Mouse (Mus musculus): ENCODE data around the gene Hist1h2ae. TPM values are rescaled to one million over a fixed set of nuclear protein-coding genes. Genes with fewer than 3 reads are reported as not detected.
A peak's percentile ranks its signal among the peaks of the same experiment; 100 is the strongest.
"Not testable (repeated sequence)": the region's sequence is repeated elsewhere in the genome, so short reads cannot be mapped to it uniquely, and the experiment has no call there.

Hist1h2ae gene
- polyA plus RNA-seq, 1 experiment from 2014 or later = 11.7 TPM

GRCm38 (mm10) chr13:23585442-23586098 is 14.6 kb upstream of the Hist1h2ae start:
- H3K27me3 ChIP-seq (ENCODE audit: control insufficient read depth, insufficient read depth, low read length) = not testable (repeated sequence)
- WGBS = 0% methylated on average over 19 of the region's 36 CpGs
- peak; percentile 89 for ATAC-seq (ENCODE audit: low read depth)

GRCm38 (mm10) chr13:23585029-23585441 is 14.0 kb upstream of the Hist1h2ae start:
- H3K4me3 ChIP-seq (ENCODE audit: low read depth, low read length) = peak overlapping the region; percentile 46
- peaks cover 23% of the 10 kb centered on the region for H3K4me1 ChIP-seq (ENCODE audit: control insufficient read depth, insufficient read depth, low read length)
- H3K27ac ChIP-seq (ENCODE audit: low read depth, low read length) = peak overlapping the region; percentile 92
- no peaks in the 10 kb centered on the region for H3K36me3 ChIP-seq (ENCODE audit: control insufficient read depth, insufficient read depth, low read length)
- H3K9me3 ChIP-seq (ENCODE audit: control insufficient read depth, low read length) = no peaks in the 10 kb centered on the region
- H3K4me2 ChIP-seq (ENCODE audit: low read depth, low read length) = peak overlapping the region; percentile 92
- H3K27me3 ChIP-seq (ENCODE audit: control insufficient read depth, insufficient read depth, low read length) = no peaks in the 10 kb centered on the region
- no peak for ATAC-seq (ENCODE audit: low read depth)
- WGBS = under 1% methylated on average over 21 of the region's 21 CpGs
- H3K9ac ChIP-seq (replicated peaks; ENCODE audit: low read depth, low read length) = peak overlapping the region; percentile 72

More at GRCm38 (mm10) chr13:23585442-23586098, 14.6 kb upstream of the Hist1h2ae start:
- Histone ChIP-seq H3K4me3 (ENCODE audit: low read depth, low read length) (peak overlapping the region; percentile 46), H3K9ac (replicated peaks; ENCODE audit: low read depth, low read length) (peak overlapping the region; percentile 72), H3K4me1 (ENCODE audit: control insufficient read depth, insufficient read depth, low read length) (peaks cover 23% of the 10 kb centered on the region), H3K27ac (ENCODE audit: low read depth, low read length) (peak overlapping the region; percentile 92), H3K4me2 (ENCODE audit: low read depth, low read length) (peak overlapping the region; percentile 92)
- H3K36me3 ChIP-seq (ENCODE audit: control insufficient read depth, insufficient read depth, low read length); H3K9me3 ChIP-seq (ENCODE audit: control insufficient read depth, low read length): not testable (repeated sequence)

GRCm38 (mm10) chr13:23584331-23584730 is 13.3 kb upstream of the Hist1h2ae start:
- Histone ChIP-seq H3K27me3 (ENCODE audit: control insufficient read depth, insufficient read depth, low read length) (no peaks in the 10 kb centered on the region), H3K4me1 (ENCODE audit: control insufficient read depth, insufficient read depth, low read length) (peaks cover 23% of the 10 kb centered on the region), H3K4me3 (ENCODE audit: low read depth, low read length) (peak overlapping the region; percentile 46), H3K9me3 (ENCODE audit: control insufficient read depth, low read length) (no peaks in the 10 kb centered on the region), H3K36me3 (ENCODE audit: control insufficient read depth, insufficient read depth, low read length) (no peaks in the 10 kb centered on the region), H3K9ac (replicated peaks; ENCODE audit: low read depth, low read length) (peak overlapping the region; percentile 72; the same call in 1 of the 2 replicates), H3K4me2 (ENCODE audit: low read depth, low read length) (peak overlapping the region; percentile 92), H3K27ac (ENCODE audit: low read depth, low read length) (peak overlapping the region; percentile 92; the same call in 1 of the 2 replicates)
- no peak for ATAC-seq (ENCODE audit: low read depth)

GRCm38 (mm10) chr13:23583387-23584068 is 12.5 kb upstream of the Hist1h2ae start:
- H3K4me1 ChIP-seq (ENCODE audit: control insufficient read depth, insufficient read depth, low read length) = peaks cover 23% of the 10 kb centered on the region
- H3K9me3 ChIP-seq (ENCODE audit: control insufficient read depth, low read length) = no peaks in the 10 kb centered on the region
- H3K9ac ChIP-seq (replicated peaks; ENCODE audit: low read depth, low read length) = no peak overlapping the region
- H3K27ac ChIP-seq (ENCODE audit: low read depth, low read length) = no peak overlapping the region
- no peak for ATAC-seq (ENCODE audit: low read depth)
- no peaks in the 10 kb centered on the region for H3K36me3 ChIP-seq (ENCODE audit: control insufficient read depth, insufficient read depth, low read length)
- no peaks in the 10 kb centered on the region for H3K27me3 ChIP-seq (ENCODE audit: control insufficient read depth, insufficient read depth, low read length)
- H3K4me3 ChIP-seq (ENCODE audit: low read depth, low read length) = no peak overlapping the region
- H3K4me2 ChIP-seq (ENCODE audit: low read depth, low read length) = no peak overlapping the region

- H3K4me1 ChIP-seq (ENCODE audit: control insufficient read depth, insufficient read depth, low read length) = peaks cover 23% of the 10 kb centered on the region
- no peaks in the 10 kb centered on the region for H3K36me3 ChIP-seq (ENCODE audit: control insufficient read depth, insufficient read depth, low read length)
- peak overlapping the region; percentile 92 for H3K4me2 ChIP-seq (ENCODE audit: low read depth, low read length)
- H3K9me3 ChIP-seq (ENCODE audit: control insufficient read depth, low read length) = no peaks in the 10 kb centered on the region
- 5% methylated on average over 6 of the region's 6 CpGs for WGBS
- no peaks in the 10 kb centered on the region for H3K27me3 ChIP-seq (ENCODE audit: control insufficient read depth, insufficient read depth, low read length)
- no peak for ATAC-seq (ENCODE audit: low read depth)
- H3K4me3 ChIP-seq (ENCODE audit: low read depth, low read length) = peak overlapping the region; percentile 43
- peak overlapping the region; percentile 52 for H3K9ac ChIP-seq (replicated peaks; ENCODE audit: low read depth, low read length)
- peak overlapping the region; percentile 41 for H3K27ac ChIP-seq (ENCODE audit: low read depth, low read length)
Observed at GRCm38 (mm10) chr13:23582219-23583056, 11.4 kb upstream of the Hist1h2ae start.

GRCm38 (mm10) chr13:23581408-23582218 is 10.6 kb upstream of the Hist1h2ae start, which contains the start of gene Hist1h4d:
Gene Hist1h4d (plus strand): TSS chr13:23581598.
- Histone ChIP-seq H3K36me3 (ENCODE audit: control insufficient read depth, insufficient read depth, low read length) (no peaks in the 10 kb centered on the region), H3K9me3 (ENCODE audit: control insufficient read depth, low read length) (no peaks in the 10 kb centered on the region), H3K27me3 (ENCODE audit: control insufficient read depth, insufficient read depth, low read length) (no peaks in the 10 kb centered on the region), H3K9ac (replicated peaks; ENCODE audit: low read depth, low read length) (peak within 1 kb of the TSS; percentile 52), H3K4me3 (ENCODE audit: low read depth, low read length) (peak within 1 kb of the TSS; percentile 43), H3K27ac (ENCODE audit: low read depth, low read length) (peak within 1 kb of the TSS; percentile 41), H3K4me1 (ENCODE audit: control insufficient read depth, insufficient read depth, low read length) (peaks cover 26% of the 10 kb centered on the region), H3K4me2 (ENCODE audit: low read depth, low read length) (peak within 1 kb of the TSS; percentile 92)
- ATAC-seq (ENCODE audit: low read depth) = peak; percentile 92
- under 1% methylated on average over 43 of the region's 43 CpGs for WGBS

- Histone ChIP-seq H3K27ac (ENCODE audit: low read depth, low read length) (no peak overlapping the region), H3K4me2 (ENCODE audit: low read depth, low read length) (no peak overlapping the region), H3K4me1 (ENCODE audit: control insufficient read depth, insufficient read depth, low read length) (peaks cover 31% of the 10 kb centered on the region), H3K27me3 (ENCODE audit: control insufficient read depth, insufficient read depth, low read length) (no peaks in the 10 kb centered on the region), H3K36me3 (ENCODE audit: control insufficient read depth, insufficient read depth, low read length) (no peaks in the 10 kb centered on the region), H3K4me3 (ENCODE audit: low read depth, low read length) (no peak overlapping the region), H3K9me3 (ENCODE audit: control insufficient read depth, low read length) (no peaks in the 10 kb centered on the region), H3K9ac (replicated peaks; ENCODE audit: low read depth, low read length) (no peak overlapping the region)
- 95% methylated on average over 1 of the region's 1 CpGs for WGBS
- no peak for ATAC-seq (ENCODE audit: low read depth)
Observed at GRCm38 (mm10) chr13:23577835-23578234, 6.8 kb upstream of the Hist1h2ae start.

- no peak for ATAC-seq (ENCODE audit: low read depth)
- Histone ChIP-seq H3K9me3 (ENCODE audit: control insufficient read depth, low read length) (no peaks in the 10 kb centered on the region), H3K4me1 (ENCODE audit: control insufficient read depth, insufficient read depth, low read length) (peaks cover 33% of the 10 kb centered on the region), H3K27ac (ENCODE audit: low read depth, low read length) (no peak overlapping the region), H3K27me3 (ENCODE audit: control insufficient read depth, insufficient read depth, low read length) (no peaks in the 10 kb centered on the region), H3K36me3 (ENCODE audit: control insufficient read depth, insufficient read depth, low read length) (no peaks in the 10 kb centered on the region), H3K4me3 (ENCODE audit: low read depth, low read length) (peak overlapping the region; percentile 32; the same call in 1 of the 2 replicates), H3K9ac (replicated peaks; ENCODE audit: low read depth, low read length) (no peak overlapping the region), H3K4me2 (ENCODE audit: low read depth, low read length) (peak overlapping the region; percentile 62; the same call in 1 of the 2 replicates)
- 59% methylated on average over 6 of the region's 6 CpGs for WGBS
Observed at GRCm38 (mm10) chr13:23576906-23577639, 6.1 kb upstream of the Hist1h2ae start.
